Mouse (Mus musculus) hindbrain, embryonic 11.5 days (tissue): Measurements from ENCODE around the gene 1190007I07Rik. TPM values are rescaled to one million over a fixed set of nuclear protein-coding genes. Genes with fewer than 3 reads are reported as not detected.
"Not testable (repeated sequence)": the region's sequence is repeated elsewhere in the genome, so short reads cannot be mapped to it uniquely, and the experiment has no call there.

ENCODE experiments used
- ATAC-seq: fragments of 200-750 bp; cut with Nextera tagmentation; 2 replicates; pipeline ENCODE4 v1.8.0; 2017; ENCODE audit warnings: mild to moderate bottlenecking, moderate TSS enrichment, moderate library complexity; ENCODE audit not compliant: low FRiP score
- DNase-seq: peaks from one replicate; pipeline ENCODE4 v3.0.0-alpha.2; 2015; ENCODE audit warnings: low spot score
- H3K27ac ChIP-seq: fragments of 300-500 bp; sonication (generic); 2 replicates; pipeline ENCODE4 v1.5.1; 2014; ENCODE audit warnings: mild to moderate bottlenecking, low read depth, low read length
- H3K27me3 ChIP-seq: fragments of 300-500 bp; sonication (generic); 2 replicates; pipeline ENCODE4 v1.6.1; 2014; ENCODE audit warnings: mild to moderate bottlenecking, low read length, moderate library complexity, mixed read lengths; ENCODE audit not compliant: control insufficient read depth, insufficient read depth
- H3K36me3 ChIP-seq: fragments of 300-500 bp; sonication (generic); 2 replicates; pipeline ENCODE4 v1.6.1; 2014; ENCODE audit warnings: mild to moderate bottlenecking, low read length, moderate library complexity, mixed read lengths; ENCODE audit not compliant: control insufficient read depth, insufficient read depth
- H3K4me1 ChIP-seq: fragments of 300-500 bp; sonication (generic); replicated peaks from 2 replicates; pipeline ENCODE4 v1.6.1; 2014; ENCODE audit warnings: low read length, mixed read lengths; ENCODE audit not compliant: control insufficient read depth, insufficient read depth
- H3K4me2 ChIP-seq: fragments of 300-500 bp; sonication (generic); replicated peaks from 2 replicates; pipeline ENCODE4 v1.6.1; 2014; ENCODE audit warnings: mild to moderate bottlenecking, low read depth, low read length
- H3K4me3 ChIP-seq: fragments of 300-500 bp; sonication (generic); 2 replicates; pipeline ENCODE4 v1.5.1; 2014; ENCODE audit warnings: low read depth, low read length
- H3K9ac ChIP-seq: fragments of 300-500 bp; sonication (generic); 2 replicates; pipeline ENCODE4 v1.6.1; 2014; ENCODE audit warnings: low read depth, low read length
- H3K9me3 ChIP-seq: fragments of 300-500 bp; sonication (generic); 2 replicates; pipeline ENCODE4 v1.6.1; 2016; ENCODE audit warnings: low read length; ENCODE audit not compliant: control insufficient read depth
- WGBS: fragments of 180-500 bp; shearing (Covaris S2); extraction: QIAGEN DNeasy Blood & Tissue Kit; methylation state at CpG from one replicate; pipeline ENCODE4 v1.1.7; 2014; 5-methylcytosine and 5-hydroxymethylcytosine counted together
- polyA plus RNA-seq: library from polyadenylated mRNA; unstranded; fragments of >200 nt; fragmentation: Nextera tagmentation; extraction: Ambion mirVana; gene quantifications from 2 replicates; pipeline ENCODE4 v1.2.1, GENCODE M21; 2014

1190007I07Rik gene
- polyA plus RNA-seq, 1 experiment from 2014 or later: 33.7 TPM

DNA sequence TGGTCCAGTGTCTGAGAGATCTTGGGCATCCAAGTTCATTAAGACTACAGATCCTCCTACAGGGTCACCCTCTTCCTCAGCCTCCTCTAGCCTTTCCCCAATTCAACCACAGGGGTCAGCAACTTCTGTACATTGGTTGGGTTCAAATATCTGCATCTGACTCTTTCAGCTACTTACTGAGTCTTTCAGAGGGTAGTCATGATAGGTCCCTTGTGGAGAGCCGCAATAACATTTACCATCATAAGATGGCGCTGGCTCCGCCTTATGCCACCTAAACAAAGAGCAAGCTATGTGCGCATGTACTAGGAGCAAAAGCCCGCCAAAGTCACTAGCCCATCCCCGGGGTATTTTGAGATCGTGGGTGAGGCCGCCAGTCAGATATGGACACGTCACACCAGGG, 33.4 kb downstream of the 1190007I07Rik start:
- not testable (repeated sequence) for DNase-seq, ATAC-seq, H3K9ac ChIP-seq, H3K27ac ChIP-seq, H3K27me3 ChIP-seq, H3K4me3 ChIP-seq, H3K4me1 ChIP-seq, H3K4me2 ChIP-seq, H3K9me3 ChIP-seq, H3K36me3 ChIP-seq
- WGBS: 88% methylated on average over 9 of the region's 9 CpGs

DNA sequence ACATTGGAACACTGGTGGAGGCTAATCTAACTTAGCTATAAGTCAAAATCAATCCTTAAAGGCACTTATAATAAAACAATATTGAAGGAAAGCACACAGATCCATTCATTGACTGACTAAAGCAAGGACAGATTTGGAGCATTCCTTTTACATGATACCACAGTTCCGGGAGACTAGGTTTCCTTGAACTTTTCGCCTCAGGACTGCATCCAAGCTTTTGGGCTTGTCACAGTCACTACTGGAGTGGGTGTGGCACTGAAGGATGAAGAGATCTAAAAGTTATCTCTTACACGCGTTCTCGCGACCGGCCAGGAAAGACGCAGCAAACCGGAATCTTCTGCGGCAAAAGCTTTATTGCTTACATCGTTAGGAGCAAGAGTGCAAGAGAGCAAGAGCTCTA, 51.9 kb downstream of the 1190007I07Rik start:
- not testable (repeated sequence) for ATAC-seq

More for the DNA sequence above, 51.9 kb downstream of the 1190007I07Rik start:
- not testable (repeated sequence) for H3K27me3 ChIP-seq, H3K36me3 ChIP-seq, H3K9me3 ChIP-seq, H3K27ac ChIP-seq, H3K4me3 ChIP-seq, H3K4me1 ChIP-seq, DNase-seq, H3K9ac ChIP-seq, H3K4me2 ChIP-seq
- WGBS: 97% methylated on average over 11 of the region's 11 CpGs

Other genes with a start within 250 kb of the 1190007I07Rik start
- not detected in 2 replicates for gene Gm1553, start 130.6 kb downstream of the 1190007I07Rik start, polyA plus RNA-seq
- gene Tdg, start 6.6 kb upstream of the 1190007I07Rik start, polyA plus RNA-seq: 277 and 328 TPM in 2 replicates
- gene Glt8d2, start 67.4 kb upstream of the 1190007I07Rik start, polyA plus RNA-seq: 4.4 and 4.6 TPM in 2 replicates
- gene Hcfc2, start 72.9 kb upstream of the 1190007I07Rik start, polyA plus RNA-seq: 34.4 and 35.4 TPM in 2 replicates
- gene Nfyb, start 140.9 kb upstream of the 1190007I07Rik start, polyA plus RNA-seq: 60.7 and 68.2 TPM in 2 replicates
- gene Txnrd1, start 210.7 kb upstream of the 1190007I07Rik start, polyA plus RNA-seq: 170 and 196 TPM in 2 replicates
- gene Eid3, start 243.4 kb upstream of the 1190007I07Rik start, polyA plus RNA-seq: 0.56 and 1.1 TPM in 2 replicates